Mouse (Mus musculus) heart, adult 2 months (tissue): ENCODE results near the gene Adgrb2.

ENCODE experiments used
- EP300 ChIP-seq: fragments of 200-500 bp; IDR thresholded peaks from 2 replicates; pipeline ENCODE4 v1.6.1; 2011; ENCODE audit warnings: low read depth, low read length, control low read depth; ENCODE audit not compliant: insufficient read depth
- POLR2A ChIP-seq: fragments of 200-500 bp; IDR thresholded peaks from 2 replicates; pipeline ENCODE4 v1.6.1; 2011; ENCODE audit warnings: mild to moderate bottlenecking, low read depth, low read length, control low read depth; ENCODE audit not compliant: insufficient read depth

DNA sequence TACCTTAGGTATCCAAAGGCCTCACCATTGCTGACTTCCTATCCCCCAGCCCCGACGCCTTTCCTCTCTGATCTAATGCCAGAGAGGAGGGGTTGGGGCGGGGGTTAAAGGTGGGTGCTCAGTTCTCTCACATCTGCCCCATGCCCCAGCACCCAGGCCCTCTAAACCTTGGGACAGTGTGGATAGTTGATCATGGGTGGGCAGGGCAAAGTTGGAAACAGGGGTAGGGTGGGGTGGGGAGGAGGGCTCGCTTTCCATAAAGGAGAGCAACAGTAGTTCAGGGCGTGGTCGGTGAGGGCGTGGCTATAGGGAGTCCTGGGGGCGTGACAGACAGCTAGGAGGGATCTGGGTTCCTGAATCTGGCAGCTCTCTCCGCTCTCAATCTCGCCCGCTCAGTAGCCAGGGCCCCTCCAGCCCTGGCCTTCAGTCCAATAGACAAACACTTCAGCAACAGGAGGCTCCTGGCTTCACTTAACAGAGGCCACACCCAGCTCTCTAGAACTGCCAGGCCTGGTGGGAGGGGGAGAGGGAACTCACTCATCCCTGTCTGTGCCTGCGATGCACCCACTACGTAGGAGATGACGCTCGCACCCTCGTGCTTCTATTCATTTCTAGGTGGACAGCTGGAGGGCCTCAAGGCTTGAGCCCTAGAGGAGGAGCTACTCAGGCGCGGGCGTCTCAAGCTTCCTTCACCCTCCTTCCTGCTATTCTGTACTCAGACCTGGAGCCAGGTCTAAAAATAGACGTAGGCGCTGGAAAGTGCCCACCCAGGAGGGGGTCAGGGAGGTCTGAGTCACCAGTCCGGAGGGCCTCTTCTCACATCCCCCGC, 52.1 kb downstream of the Adgrb2 start:
- TF ChIP-seq EP300 (no peak), POLR2A (no peak)
